Mouse (Mus musculus): Measurements from ENCODE around the gene Plxnc1.

GRCm38 (mm10) chr10:94966789-94967188 lies 22.2 kb upstream of the Plxnc1 start:
- TF ChIP-seq CTCF (IDR thresholded peaks at IDR 0.05; ENCODE audit: low read depth) (no peak), EP300 (IDR thresholded peaks at IDR 0.05; ENCODE audit: low read depth) (no peak)

Data from liver, embryonic 14.5 days (tissue).